Mouse (Mus musculus): ENCODE measurements at regions not wholly inside any gene's neighbourhood (a gene's known extent, or its start where the extent isn't known, plus 50 kb on each side); places are given as distances from the start of the nearest gene placed in this dataset.

DNA sequence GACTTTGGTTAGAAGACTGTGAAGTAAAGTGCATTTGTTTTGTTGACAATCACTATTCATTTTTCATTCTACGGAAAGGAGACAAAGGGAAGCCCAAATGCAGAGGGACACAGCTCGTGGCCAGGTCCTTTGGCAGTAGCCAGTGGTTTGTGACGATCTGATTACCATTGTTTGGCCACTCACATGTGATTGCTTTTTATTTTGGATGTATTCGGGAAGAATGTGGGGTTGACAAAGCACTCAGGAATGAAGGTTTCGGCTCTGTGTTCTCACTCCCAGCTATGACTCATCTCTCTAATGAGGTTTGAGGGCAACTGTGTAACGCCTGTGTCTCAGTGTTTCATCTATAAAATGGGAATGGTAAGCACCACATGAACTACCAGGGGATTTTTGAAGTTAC, 234.5 kb upstream of the Gm15217 start:
- no peak for TF ChIP-seq CTCF (IDR thresholded peaks at IDR 0.05; ENCODE audit: control insufficient read depth, insufficient read depth, insufficient replicate concordance, low read depth, low read length)
- no peak for TF ChIP-seq POLR2A (IDR thresholded peaks at IDR 0.05; ENCODE audit: control insufficient read depth, low read depth, low read length)
